Mouse (Mus musculus) lung, postnatal 4 days (tissue): Measurements from ENCODE around the gene Nbea.
A peak's percentile ranks its signal among the peaks of the same experiment; 100 is the strongest.

Experiments used
- DNase-seq, 2 experiments: peaks; one replicate each; pipeline ENCODE4 v3.0.0; 2021

Gene Nbea

DNA sequence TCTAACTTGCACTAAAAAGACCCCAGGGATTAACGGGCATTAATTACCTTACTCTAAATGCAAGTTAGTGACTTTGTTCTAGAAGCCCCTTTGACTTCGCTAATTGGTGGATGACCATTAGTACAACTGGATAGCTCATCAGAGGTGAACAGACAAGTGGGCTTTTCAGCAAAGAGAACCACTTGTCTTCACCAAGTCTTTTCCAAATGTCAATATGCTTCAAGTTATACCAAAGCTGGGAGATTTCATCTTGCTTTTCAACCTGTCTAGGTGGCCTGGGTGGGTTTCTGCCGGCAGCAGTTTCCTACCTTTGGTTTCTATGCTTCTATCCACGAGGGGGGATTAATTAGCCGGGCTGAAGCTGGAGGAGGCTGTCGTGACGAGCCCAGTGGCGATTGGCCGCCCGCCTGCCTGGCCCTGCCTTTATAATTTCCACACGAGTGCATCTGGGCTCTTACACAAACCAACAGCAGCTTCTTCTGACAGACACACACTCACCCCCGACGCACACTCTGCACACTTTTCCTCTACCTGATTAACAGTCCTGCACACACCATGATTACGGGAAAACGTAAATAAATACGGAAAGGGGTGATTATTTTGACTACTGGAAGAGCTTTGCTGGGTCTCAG is 401.3 kb downstream of the Nbea start, which contains the start of gene Mab21l1:
Gene Mab21l1, plus strand, starts transcription at position 455 of the 632 bp plus-strand sequence.
- no peak for DNase-seq

DNA sequence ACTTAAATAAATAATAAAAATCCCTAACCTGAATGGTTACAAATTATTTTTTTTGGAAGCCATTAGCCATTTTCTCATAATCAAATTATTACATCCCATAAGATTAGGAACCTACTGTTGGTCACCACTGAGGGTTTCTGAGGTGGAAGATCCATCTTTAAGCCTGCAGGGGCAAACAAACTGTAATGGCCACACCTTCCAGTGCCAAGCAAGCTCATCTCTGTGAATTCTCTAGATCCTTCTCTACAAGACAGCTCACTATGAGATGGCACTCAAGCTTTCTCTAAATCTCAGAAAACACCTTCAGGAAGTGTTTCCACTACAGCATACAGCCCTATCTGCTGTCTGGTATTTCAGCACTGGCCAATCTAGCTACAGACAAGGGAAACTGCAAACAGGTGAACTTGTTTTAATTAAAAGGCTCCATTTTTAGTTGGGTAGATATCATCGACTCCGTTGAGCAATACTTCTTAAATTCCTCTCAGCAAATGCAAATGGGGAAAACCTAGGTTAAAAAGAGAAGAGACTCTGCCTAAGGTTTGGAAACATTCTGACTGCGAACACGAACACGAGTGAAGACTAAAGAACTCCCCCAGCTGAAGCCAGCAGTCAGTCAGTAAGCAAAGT is 402.0 kb downstream of the Nbea start:
- no peak for DNase-seq

GRCm38 (mm10) chr3:55780120-55781070 is 403.1 kb downstream of the Nbea start:
- DNase-seq: peak; percentile 10 to 32

- no peak for DNase-seq
Measured at GRCm38 (mm10) chr3:55778764-55779730, 404.5 kb downstream of the Nbea start.

GRCm38 (mm10) chr3:55777501-55777900 is 406.0 kb downstream of the Nbea start:
- no peak for DNase-seq

DNA sequence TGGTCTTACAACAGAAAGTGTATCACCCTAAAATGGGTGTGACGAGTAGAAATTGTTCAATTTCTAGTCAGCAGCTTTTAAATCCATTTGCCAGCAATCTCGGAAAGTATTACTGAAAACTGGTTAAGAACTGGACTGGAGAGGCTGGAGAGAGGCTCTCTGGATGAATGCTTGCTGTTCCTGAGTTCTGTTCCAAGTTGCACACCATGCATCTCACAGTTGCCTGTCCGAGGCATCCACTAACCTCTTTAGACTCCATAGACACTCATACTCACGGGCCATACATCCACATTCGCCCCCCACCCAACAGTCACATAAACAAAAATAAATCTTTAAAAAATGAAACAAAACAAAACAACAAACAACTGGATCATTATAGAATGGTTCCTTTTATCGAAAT is 407.7 kb downstream of the Nbea start:
- DNase-seq: no peak

DNA sequence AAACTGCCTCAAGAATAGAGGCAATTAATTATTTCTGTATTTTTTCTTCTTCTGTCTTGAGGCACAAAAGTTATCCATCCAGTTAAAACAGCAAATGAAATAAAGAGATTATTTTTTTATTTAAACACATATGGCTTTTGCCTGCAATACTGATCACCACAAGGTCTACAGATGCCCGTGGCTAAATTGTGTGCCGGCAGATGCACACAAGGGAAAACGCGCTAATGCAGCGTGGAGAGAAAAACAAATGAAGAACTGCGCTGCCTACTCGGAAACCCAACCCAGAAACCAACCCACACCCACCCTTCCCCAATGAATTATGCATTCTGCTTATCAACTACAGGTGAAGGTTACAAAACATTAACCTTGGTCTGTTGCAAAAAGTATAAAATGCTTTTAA is 408.3 kb downstream of the Nbea start:
- no peak for DNase-seq

DNA sequence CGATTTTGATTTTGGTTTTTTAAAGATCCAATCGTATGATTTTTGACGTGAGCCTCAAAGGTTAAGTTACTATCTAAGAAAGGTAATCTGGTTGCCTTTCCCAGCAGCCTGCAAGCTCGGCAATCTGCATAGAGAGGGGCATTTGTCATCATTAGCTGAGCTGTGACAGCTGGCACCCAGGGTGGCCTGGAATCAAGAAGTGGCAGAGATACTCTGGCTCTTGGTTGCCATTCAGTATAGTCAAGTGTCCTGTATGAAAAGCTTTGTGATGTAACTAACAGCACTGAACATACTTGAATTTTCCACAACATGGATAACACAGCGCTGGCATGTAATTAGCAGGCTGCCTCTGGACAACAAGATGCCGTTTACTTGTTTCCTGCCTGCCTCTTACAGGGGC is 409.3 kb downstream of the Nbea start:
- no peak for DNase-seq

DNA sequence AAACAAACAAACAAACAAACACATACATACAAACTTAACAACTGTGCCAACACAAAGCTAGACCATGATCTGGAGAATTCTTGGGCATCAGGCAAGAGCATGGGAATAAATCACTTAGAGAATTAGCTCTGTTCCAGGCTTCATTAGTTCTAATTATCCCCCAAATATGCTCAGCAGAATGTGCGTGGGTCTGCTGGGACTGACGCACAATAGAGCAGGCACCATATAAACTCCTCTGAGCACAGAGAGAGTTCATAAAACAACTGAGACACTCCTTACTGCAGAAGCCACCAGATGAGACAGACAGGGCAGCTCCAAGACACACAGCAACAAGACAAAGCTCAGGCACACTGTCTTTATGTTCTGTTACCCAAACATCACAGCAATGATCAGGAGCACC is 414.2 kb downstream of the Nbea start:
- no peak for DNase-seq

DNA sequence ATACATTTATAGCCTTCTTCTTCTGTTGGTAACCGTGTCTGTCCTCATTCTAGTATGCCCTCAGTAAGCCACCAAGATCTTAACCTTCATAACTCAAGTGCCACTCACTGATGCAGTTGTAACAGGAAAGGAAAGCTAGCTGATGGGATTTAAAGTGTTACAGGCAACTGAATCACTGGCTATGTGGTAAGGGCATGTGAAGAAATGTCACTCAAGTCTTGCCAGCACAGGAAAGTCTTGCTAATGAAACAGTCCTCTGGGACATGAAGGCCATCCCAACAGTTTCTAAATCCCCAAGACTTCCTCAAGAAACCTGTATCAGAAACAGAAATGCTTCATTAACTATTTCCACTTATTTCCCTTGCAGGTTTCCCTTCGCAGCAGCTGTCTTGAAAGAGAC is 414.8 kb downstream of the Nbea start:
- no peak for DNase-seq

- no peak for DNase-seq
Measured at GRCm38 (mm10) chr3:55763591-55763990, 419.9 kb downstream of the Nbea start.

- no peak for DNase-seq
Measured at GRCm38 (mm10) chr3:55758297-55758696, 425.2 kb downstream of the Nbea start.

DNA sequence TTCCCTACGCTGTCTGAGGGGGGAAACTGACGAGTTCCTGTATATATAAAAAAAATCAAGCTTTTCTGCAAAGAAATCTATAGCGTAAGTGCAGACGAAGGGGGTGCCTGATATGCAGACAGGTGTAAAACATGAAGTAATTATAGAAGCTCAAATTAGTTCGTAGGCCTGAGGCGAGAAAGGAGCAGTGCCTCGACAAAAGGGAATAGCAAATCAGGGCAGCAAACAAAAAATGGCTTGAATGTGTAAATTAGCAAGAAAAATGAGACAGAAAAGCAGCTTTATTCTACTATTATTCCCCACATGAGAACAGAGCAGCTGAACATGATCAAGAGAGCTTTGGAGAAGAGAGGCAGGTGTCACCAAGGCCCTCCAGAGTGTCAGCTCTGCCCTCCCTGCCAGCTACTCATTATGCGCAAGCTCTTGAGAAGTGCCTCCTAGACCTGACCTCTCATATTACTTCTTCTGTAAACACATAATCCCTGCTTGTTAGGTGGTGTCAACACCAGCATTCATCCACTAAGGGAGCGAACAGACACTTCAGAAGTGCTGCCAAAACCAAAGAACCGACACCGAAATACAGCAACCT is 426.8 kb downstream of the Nbea start:
- no peak for DNase-seq

DNA sequence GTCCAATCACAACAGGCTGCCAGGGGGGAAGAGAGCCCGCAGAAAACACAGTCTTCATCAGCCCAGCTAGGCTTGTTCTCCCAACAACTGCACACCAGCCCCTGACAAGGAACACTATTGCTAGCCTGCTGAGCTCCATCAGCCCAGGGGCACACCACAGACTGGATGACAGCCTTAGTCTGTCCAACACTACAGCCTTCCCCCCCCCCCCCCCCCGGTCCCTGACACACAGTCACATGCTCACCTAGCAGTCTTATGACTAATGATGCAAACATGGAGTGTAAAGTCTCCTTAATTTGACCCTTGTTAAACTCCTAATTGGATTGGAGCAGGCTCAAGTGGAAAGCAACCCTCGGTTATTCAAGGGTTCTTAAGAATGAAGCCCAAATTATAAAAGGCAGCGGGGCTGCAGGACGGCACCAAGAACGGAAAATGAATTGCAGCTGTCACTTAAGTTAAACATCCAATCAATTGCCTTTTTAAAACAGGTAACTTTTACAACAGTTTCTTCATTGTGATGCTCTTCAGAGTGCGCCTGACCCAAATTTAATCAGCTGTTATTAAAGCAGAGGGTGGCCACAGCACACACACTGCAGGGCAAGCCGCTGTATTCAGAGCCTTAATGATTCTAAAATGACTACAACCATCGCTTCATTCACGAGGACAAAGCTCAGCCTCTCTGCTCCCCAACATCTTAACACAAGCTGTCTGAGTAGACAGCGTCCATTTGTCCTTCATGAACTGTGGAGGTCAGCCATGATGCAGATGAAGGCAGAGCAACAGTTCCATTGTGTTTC is 427.5 kb downstream of the Nbea start:
- no peak for DNase-seq

DNA sequence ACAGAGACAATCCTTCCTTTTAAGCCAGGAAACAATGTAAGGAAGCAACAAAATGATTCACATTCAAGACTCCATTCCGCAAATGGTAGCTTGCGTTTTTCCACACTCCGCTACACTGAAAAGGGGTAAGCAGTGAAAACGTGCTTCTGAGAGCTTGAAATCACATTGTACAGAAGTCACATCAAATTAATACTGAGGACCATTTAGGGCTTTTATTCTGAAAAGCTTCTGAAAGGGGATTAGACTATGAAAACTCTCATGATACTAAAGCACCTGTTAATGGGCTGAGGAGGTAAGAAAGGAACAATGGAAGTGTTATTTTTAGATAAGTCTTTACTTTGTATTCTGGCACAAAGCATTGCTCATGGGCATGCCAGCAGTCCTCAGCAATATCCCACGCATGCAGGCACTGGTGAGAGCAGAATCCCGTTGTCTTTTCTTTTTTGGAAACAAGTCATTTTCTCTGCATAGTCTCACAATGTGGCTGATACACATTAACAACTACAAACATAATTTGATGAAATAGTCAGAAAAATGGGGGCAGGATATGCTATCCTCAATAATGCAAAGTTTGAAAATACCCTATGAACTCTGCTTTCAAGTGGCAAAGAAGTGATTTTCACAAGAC is 428.4 kb downstream of the Nbea start:
- DNase-seq: no peak

GRCm38 (mm10) chr3:55753872-55754271 is 429.6 kb downstream of the Nbea start:
- DNase-seq: no peak

DNA sequence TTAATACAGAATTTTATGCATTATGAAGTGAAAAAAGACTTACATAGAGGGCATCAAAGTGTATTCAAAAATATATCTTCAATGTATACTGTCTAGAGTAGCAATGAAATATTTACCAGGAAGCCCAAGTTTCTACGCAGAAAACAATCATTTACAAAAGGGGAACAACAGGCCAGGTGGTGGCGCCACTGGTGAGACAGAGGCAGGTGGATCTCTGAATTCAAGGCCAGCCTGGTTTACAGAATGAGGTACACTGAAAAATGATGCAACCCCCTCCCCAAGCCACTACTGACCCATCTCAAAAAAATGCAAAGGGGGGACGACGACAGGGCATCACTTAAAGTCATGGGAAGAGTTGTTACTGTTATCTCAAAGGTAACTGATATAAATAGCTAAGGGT is 430.9 kb downstream of the Nbea start:
- DNase-seq: no peak

DNA sequence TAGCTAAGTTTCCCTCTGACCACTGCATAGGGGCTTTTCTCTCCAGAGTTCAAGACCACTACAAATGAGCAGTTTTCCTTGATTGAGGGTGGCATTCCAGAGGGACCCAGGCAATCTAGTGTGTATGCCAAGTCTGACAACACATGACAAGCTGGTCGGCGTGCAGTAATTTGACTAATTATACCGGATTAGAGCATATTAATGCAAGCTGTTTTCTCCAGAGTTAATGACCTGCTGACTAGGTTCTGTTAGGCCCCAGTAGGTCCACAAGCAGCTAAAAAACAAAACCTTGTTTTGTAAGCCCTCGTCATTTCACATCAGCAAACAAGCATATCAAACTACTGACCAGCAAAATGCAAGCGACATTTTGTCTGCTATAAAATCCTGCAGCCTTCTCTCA is 432.1 kb downstream of the Nbea start:
- DNase-seq: no peak

- DNase-seq: no peak
Measured at GRCm38 (mm10) chr3:55750445-55751065, 432.9 kb downstream of the Nbea start.

DNA sequence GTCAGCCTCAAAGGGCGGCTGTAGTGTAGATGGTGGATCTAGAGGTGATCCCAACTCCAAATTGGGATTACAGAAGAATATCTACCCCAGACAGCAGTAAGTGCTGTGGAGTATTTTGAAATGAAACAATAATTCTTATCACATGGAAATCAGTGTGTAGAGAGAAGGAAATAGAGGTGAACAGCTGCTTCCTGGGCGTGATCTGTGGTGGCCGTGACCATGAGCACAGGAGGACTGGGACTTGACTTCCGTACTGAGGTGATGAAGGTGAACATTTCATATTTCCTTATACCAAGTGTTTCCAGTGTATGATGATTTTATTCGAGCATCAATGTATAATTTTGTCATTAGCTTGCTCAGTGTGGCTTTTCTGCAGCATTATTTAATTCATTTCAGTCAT is 439.6 kb downstream of the Nbea start:
- no peak for DNase-seq
